Mouse (Mus musculus): ENCODE measurements at regions not wholly inside any gene's neighbourhood (a gene's known extent, or its start where the extent isn't known, plus 50 kb on each side); places are given as distances from the start of the nearest gene placed in this dataset.

- 90% methylated on average over 5 of the region's 5 CpGs for WGBS
Observed at GRCm38 (mm10) chr6:117426363-117426762, 258.0 kb downstream of the Cxcl12 start.

GRCm38 (mm10) chr6:117427351-117428142 lies 259.2 kb downstream of the Cxcl12 start:
- peak overlapping the region; percentile 34; the same call in 1 of the 2 replicates for H3K9ac ChIP-seq (replicated peaks; ENCODE audit: low read length)
- no peaks in the 10 kb centered on the region for H3K36me3 ChIP-seq (replicated peaks; ENCODE audit: control insufficient read depth, insufficient read depth, low read depth, low read length)
- H3K4me2 ChIP-seq (ENCODE audit: low read depth, low read length): no peak overlapping the region
- H3K27ac ChIP-seq (replicated peaks; ENCODE audit: low read depth, low read length): peak overlapping the region; percentile 80
- no peaks in the 10 kb centered on the region for H3K9me3 ChIP-seq (replicated peaks; ENCODE audit: control insufficient read depth, low read length)
- WGBS: 24% methylated on average over 12 of the region's 12 CpGs
- peak; percentile 66 for DNase-seq (ENCODE audit: low spot score)
- peaks cover 4% of the 10 kb centered on the region for H3K4me1 ChIP-seq (ENCODE audit: control insufficient read depth, insufficient read depth, low read length)
- H3K4me3 ChIP-seq (ENCODE audit: low read depth, low read length): no peak overlapping the region
- no peaks in the 10 kb centered on the region for H3K27me3 ChIP-seq (ENCODE audit: control insufficient read depth, insufficient read depth, low read length)
- ATAC-seq (replicated peaks; ENCODE audit: insufficient number of reproducible peaks, low FRiP score, low TSS enrichment, low read depth): 0 out of 2 replicates have a peak, but pooled peaks have one; percentile 30

More at GRCm38 (mm10) chr6:117426363-117426762, 258.0 kb downstream of the Cxcl12 start:
- no peak for ATAC-seq (replicated peaks; ENCODE audit: insufficient number of reproducible peaks, low FRiP score, low TSS enrichment, low read depth)
- DNase-seq (ENCODE audit: low spot score): no peak
- no peak overlapping the region for H3K4me2 ChIP-seq (ENCODE audit: low read depth, low read length)
- peaks cover 4% of the 10 kb centered on the region for H3K4me1 ChIP-seq (ENCODE audit: control insufficient read depth, insufficient read depth, low read length)
- no peak overlapping the region for H3K9ac ChIP-seq (replicated peaks; ENCODE audit: low read length)
- no peaks in the 10 kb centered on the region for H3K36me3 ChIP-seq (replicated peaks; ENCODE audit: control insufficient read depth, insufficient read depth, low read depth, low read length)
- H3K27me3 ChIP-seq (ENCODE audit: control insufficient read depth, insufficient read depth, low read length): no peaks in the 10 kb centered on the region
- H3K4me3 ChIP-seq (ENCODE audit: low read depth, low read length): no peak overlapping the region
- no peaks in the 10 kb centered on the region for H3K9me3 ChIP-seq (replicated peaks; ENCODE audit: control insufficient read depth, low read length)
- no peak overlapping the region for H3K27ac ChIP-seq (replicated peaks; ENCODE audit: low read depth, low read length)

GRCm38 (mm10) chr6:117428441-117428840 lies 260.1 kb downstream of the Cxcl12 start:
- no peaks in the 10 kb centered on the region for H3K9me3 ChIP-seq (replicated peaks; ENCODE audit: control insufficient read depth, low read length)
- H3K4me1 ChIP-seq (ENCODE audit: control insufficient read depth, insufficient read depth, low read length): peaks cover 4% of the 10 kb centered on the region
- 30% methylated on average over 11 of the region's 11 CpGs for WGBS
- H3K9ac ChIP-seq (replicated peaks; ENCODE audit: low read length): no peak overlapping the region
- H3K36me3 ChIP-seq (replicated peaks; ENCODE audit: control insufficient read depth, insufficient read depth, low read depth, low read length): no peaks in the 10 kb centered on the region
- H3K4me2 ChIP-seq (ENCODE audit: low read depth, low read length): no peak overlapping the region
- DNase-seq (ENCODE audit: low spot score) (peak; percentile 91), ATAC-seq (replicated peaks; ENCODE audit: insufficient number of reproducible peaks, low FRiP score, low TSS enrichment, low read depth) (peak; percentile 72)
- H3K4me3 ChIP-seq (ENCODE audit: low read depth, low read length): no peak overlapping the region
- H3K27me3 ChIP-seq (ENCODE audit: control insufficient read depth, insufficient read depth, low read length): no peaks in the 10 kb centered on the region
- peak overlapping the region; percentile 80 for H3K27ac ChIP-seq (replicated peaks; ENCODE audit: low read depth, low read length)

DNA sequence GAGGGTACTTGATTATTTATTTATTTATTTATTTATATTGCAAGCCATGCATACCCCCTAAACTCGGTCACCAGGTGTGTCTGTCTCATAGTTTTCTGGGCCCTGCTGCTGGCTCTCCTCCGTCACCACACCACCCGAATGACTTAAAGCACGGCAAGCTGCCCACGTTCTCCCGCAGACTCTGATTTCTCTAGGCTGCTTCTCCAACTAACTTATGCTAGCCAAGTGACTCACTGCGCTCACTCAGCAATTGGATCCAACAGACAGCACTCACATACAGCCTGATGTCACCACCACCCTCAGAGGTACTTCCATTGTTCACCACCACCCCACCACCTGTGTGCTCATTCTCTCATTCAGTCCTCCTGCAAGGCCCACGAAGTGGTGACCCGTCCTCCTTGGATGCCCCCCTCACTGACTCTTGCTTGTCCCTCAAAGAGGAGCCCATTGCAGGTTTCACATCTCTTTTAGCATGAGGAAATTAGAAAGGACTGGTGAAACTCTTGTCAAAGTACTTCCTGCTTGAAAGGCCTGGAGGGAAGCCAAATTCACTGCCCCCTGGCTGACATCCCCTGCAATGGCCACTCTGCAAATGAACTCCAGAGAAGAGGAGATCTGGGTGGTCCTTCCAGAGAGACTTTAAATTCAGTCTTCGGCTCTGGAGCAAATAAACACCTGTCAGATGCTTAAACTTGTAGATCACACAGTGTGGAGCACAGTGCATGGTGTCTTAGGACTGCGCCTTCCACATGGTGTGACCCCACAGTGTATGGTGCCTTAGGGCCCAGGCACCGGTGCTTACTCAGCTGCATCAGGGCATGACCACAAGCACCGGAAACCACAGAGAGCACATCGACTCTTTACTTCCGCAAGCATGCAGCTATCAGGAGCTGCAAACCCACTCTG lies 262.8 kb downstream of the Cxcl12 start:
- WGBS: 57% methylated on average over 15 of the region's 15 CpGs

GRCm38 (mm10) chr6:117436851-117437250 lies 268.5 kb downstream of the Cxcl12 start:
- Histone ChIP-seq H3K9me3 (replicated peaks; ENCODE audit: control insufficient read depth, low read length) (no peaks in the 10 kb centered on the region), H3K4me2 (ENCODE audit: low read depth, low read length) (no peak overlapping the region), H3K27ac (replicated peaks; ENCODE audit: low read depth, low read length) (no peak overlapping the region), H3K27me3 (ENCODE audit: control insufficient read depth, insufficient read depth, low read length) (no peaks in the 10 kb centered on the region), H3K4me1 (ENCODE audit: control insufficient read depth, insufficient read depth, low read length) (no peaks in the 10 kb centered on the region), H3K4me3 (ENCODE audit: low read depth, low read length) (no peak overlapping the region), H3K9ac (replicated peaks; ENCODE audit: low read length) (no peak overlapping the region), H3K36me3 (replicated peaks; ENCODE audit: control insufficient read depth, insufficient read depth, low read depth, low read length) (no peaks in the 10 kb centered on the region)
- WGBS: 77% methylated on average over 3 of the region's 3 CpGs
- ATAC-seq (replicated peaks; ENCODE audit: insufficient number of reproducible peaks, low FRiP score, low TSS enrichment, low read depth) (no peak), DNase-seq (ENCODE audit: low spot score) (no peak)

More for the DNA sequence above, 262.8 kb downstream of the Cxcl12 start:
- Histone ChIP-seq H3K4me3 (ENCODE audit: low read depth, low read length) (no peak overlapping the region), H3K27ac (replicated peaks; ENCODE audit: low read depth, low read length) (peak overlapping the region; percentile 58; the same call in 1 of the 2 replicates), H3K4me2 (ENCODE audit: low read depth, low read length) (no peak overlapping the region), H3K36me3 (replicated peaks; ENCODE audit: control insufficient read depth, insufficient read depth, low read depth, low read length) (no peaks in the 10 kb centered on the region), H3K9me3 (replicated peaks; ENCODE audit: control insufficient read depth, low read length) (no peaks in the 10 kb centered on the region), H3K9ac (replicated peaks; ENCODE audit: low read length) (no peak overlapping the region), H3K27me3 (ENCODE audit: control insufficient read depth, insufficient read depth, low read length) (no peaks in the 10 kb centered on the region), H3K4me1 (ENCODE audit: control insufficient read depth, insufficient read depth, low read length) (peaks cover 4% of the 10 kb centered on the region)
- DNase-seq (ENCODE audit: low spot score): peak; percentile 65
- ATAC-seq (replicated peaks; ENCODE audit: insufficient number of reproducible peaks, low FRiP score, low TSS enrichment, low read depth): peak; percentile 60; the same call in 1 of the 2 replicates

DNA sequence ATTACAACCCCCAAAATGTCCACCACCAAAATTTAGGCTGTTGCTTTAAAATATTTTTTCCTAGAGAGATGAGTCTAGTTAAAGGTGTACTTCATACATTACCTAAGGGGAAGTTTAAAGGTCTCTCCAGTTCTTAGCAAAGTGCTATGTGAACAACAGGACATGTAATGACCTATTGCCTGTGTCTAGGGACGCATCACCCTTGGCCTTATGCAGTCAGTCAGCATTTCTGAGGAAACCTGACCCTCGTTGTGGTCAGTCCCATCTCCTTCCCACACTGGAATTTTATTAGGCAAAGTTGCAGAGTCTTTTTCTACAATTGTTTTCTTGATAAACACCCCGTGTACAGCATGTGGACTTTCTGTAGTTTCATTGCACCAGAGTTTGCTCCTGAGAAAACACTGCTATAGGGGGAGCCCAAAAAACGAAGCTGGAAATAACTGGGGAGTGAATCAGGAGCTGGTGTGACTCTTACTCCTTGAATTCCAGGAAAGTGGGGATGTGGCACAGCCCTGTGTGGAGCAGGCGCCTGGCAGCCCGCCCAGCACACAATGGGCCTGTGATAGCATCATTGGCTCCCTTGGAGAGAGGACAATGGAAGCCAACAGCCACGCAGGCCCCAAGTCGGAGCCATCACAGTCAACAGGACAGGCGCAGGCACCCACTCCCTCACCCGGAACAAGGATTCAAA lies 269.2 kb downstream of the Cxcl12 start:
- ATAC-seq (replicated peaks; ENCODE audit: insufficient number of reproducible peaks, low FRiP score, low TSS enrichment, low read depth) (no peak), DNase-seq (ENCODE audit: low spot score) (no peak)
- H3K27me3 ChIP-seq (ENCODE audit: control insufficient read depth, insufficient read depth, low read length): no peaks in the 10 kb centered on the region
- no peak overlapping the region for H3K4me2 ChIP-seq (ENCODE audit: low read depth, low read length)
- no peaks in the 10 kb centered on the region for H3K36me3 ChIP-seq (replicated peaks; ENCODE audit: control insufficient read depth, insufficient read depth, low read depth, low read length)
- H3K27ac ChIP-seq (replicated peaks; ENCODE audit: low read depth, low read length): no peak overlapping the region
- WGBS: 62% methylated on average over 10 of the region's 10 CpGs
- no peak overlapping the region for H3K9ac ChIP-seq (replicated peaks; ENCODE audit: low read length)
- H3K4me1 ChIP-seq (ENCODE audit: control insufficient read depth, insufficient read depth, low read length): no peaks in the 10 kb centered on the region
- H3K4me3 ChIP-seq (ENCODE audit: low read depth, low read length): no peak overlapping the region
- no peaks in the 10 kb centered on the region for H3K9me3 ChIP-seq (replicated peaks; ENCODE audit: control insufficient read depth, low read length)

DNA sequence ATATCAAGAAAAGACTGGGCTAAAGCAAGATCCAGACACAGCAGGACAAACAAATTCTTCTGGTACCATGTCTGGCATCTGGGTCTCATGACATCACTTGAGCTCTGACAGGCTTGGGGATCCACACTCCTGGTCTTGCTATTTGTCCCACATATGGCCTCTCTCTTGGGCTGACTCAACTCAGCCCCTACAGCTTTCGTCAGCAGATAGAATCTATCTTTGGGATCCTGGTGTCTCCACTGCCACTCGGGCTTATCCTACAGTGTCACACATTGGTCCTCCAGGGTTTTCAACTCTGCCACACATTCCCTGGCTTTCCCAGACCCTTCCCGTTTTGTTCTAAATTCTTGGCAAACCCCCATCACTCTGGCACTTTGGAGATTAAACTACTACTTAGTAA lies 280.3 kb downstream of the Cxcl12 start:
- Histone ChIP-seq H3K9ac (replicated peaks; ENCODE audit: low read length) (no peak overlapping the region), H3K27ac (replicated peaks; ENCODE audit: low read depth, low read length) (no peak overlapping the region), H3K4me1 (ENCODE audit: control insufficient read depth, insufficient read depth, low read length) (no peaks in the 10 kb centered on the region), H3K4me2 (ENCODE audit: low read depth, low read length) (no peak overlapping the region), H3K4me3 (ENCODE audit: low read depth, low read length) (no peak overlapping the region), H3K36me3 (replicated peaks; ENCODE audit: control insufficient read depth, insufficient read depth, low read depth, low read length) (no peaks in the 10 kb centered on the region), H3K27me3 (ENCODE audit: control insufficient read depth, insufficient read depth, low read length) (no peaks in the 10 kb centered on the region), H3K9me3 (replicated peaks; ENCODE audit: control insufficient read depth, low read length) (no peaks in the 10 kb centered on the region)
- ATAC-seq (replicated peaks; ENCODE audit: insufficient number of reproducible peaks, low FRiP score, low TSS enrichment, low read depth): no peak
- no peak for DNase-seq (ENCODE audit: low spot score)
- WGBS: 87% methylated on average over 3 of the region's 3 CpGs
